In the genomic region with DNA sequence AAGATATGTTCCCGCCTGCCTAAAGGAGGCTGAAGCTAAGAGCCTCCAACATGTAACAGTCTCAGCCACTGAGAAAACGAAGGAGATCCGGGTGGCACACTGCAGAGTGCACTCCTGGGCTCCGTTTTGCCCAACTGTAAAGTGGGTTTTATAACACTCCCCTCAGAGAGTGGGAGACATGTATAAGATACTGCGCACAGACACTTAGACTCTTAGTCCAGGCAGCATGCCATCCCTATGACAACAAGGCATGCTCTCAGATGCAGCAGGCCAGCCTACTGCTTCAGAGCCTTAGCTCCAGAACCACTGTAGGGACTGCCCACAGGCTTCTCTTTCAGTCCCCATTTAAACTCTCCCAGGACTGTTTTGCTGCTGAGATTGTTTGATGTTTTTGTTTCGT, we compare ENCODE assay signal across 26 mouse cellular contexts. TPM values are rescaled to one million over a fixed set of nuclear protein-coding genes. Genes with fewer than 3 reads are reported as not detected.
DNase-seq lines count a peak whose midpoint lies in the region; ATAC-seq and TF ChIP-seq lines count a peak whose summit lies in the region.
"Had no signal": no experiment of that assay in that cellular context is flagged by ENCODE, and none has a peak within 500 bp of the region (broad histone marks: within the 10 kb centered on the region; RNA-seq: fewer than 3 reads in every experiment).

No protein-coding gene starts in this region.

- WGBS in forebrain, postnatal 0 days, result 78% methylated on average over 6 of the region's 6 CpGs
- 82% methylated on average over 6 of the region's 6 CpGs for WGBS in forebrain, embryonic 11.5 days
- WGBS in neural tube, embryonic 13.5 days, result 84% methylated on average over 6 of the region's 6 CpGs

- H3K27me3 ChIP-seq in forebrain, postnatal 0 days (ENCODE audit: insufficient read depth, low read length), result no peaks in the 10 kb centered on the region
- no peaks in the 10 kb centered on the region for H3K27me3 ChIP-seq in forebrain, embryonic 11.5 days (ENCODE audit: control insufficient read depth, insufficient read depth, low read length)
- H3K27me3 ChIP-seq in neural tube, embryonic 13.5 days, result no peaks in the 10 kb centered on the region
- H3K27me3 ChIP-seq: embryonic facial prominence, embryonic 12.5 days; Patski had no signal

- intact Hi-C loops in left cerebral cortex, adult 2 months (cut with DNase I), result no loop called here
- intact Hi-C loops in left cerebral cortex, postnatal 4 days (cut with DNase I), result no loop called here

- no peak overlapping the region for H3K9ac ChIP-seq in forebrain, postnatal 0 days
- no peak overlapping the region for H3K9ac ChIP-seq in forebrain, embryonic 11.5 days (ENCODE audit: low read length)
- H3K9ac ChIP-seq in neural tube, embryonic 13.5 days, result 0 out of 2 replicates have a peak overlapping the region, but pooled peaks have one; percentile 8
- H3K9ac ChIP-seq: embryonic facial prominence, embryonic 12.5 days; heart, embryonic 15.5 days had no signal

- DNase-seq in forebrain, postnatal 0 days, result no peak
- no peak for DNase-seq in forebrain, embryonic 11.5 days (ENCODE audit: low spot score)
- DNase-seq in left cerebral cortex, adult 2 months (ENCODE audit: extremely low spot score in 1 of 2, low spot score in 2 of 2), result no peak
- no peak for DNase-seq in left cerebral cortex, postnatal 4 days
- no peak for DNase-seq in neural tube, embryonic 10.5 days (ENCODE audit: extremely low spot score, low spot score)
- no peak for DNase-seq in embryo, embryonic 9.5 days (ENCODE audit: extremely low spot score)
- DNase-seq: adrenal gland, postnatal 14 days; cerebellum, adult 2 months; cerebellum, postnatal 10 days; gastrocnemius, postnatal 14 days; heart, adult 2 months; heart, postnatal 14 days had no signal

- no peak for TF ChIP-seq CTCF in forebrain, postnatal 0 days (IDR thresholded peaks at IDR 0.05; ENCODE audit: low read depth)
- no peak for TF ChIP-seq CTCF in left cerebral cortex, adult 2 months (IDR thresholded peaks at IDR 0.05)

- no peak overlapping the region for H3K4me2 ChIP-seq in forebrain, postnatal 0 days (ENCODE audit: low read depth)
- H3K4me2 ChIP-seq in forebrain, embryonic 11.5 days (ENCODE audit: low read depth, low read length, severe bottlenecking), result no peak overlapping the region
- no peak overlapping the region for H3K4me2 ChIP-seq in neural tube, embryonic 13.5 days
- H3K4me2 ChIP-seq: embryonic facial prominence, embryonic 12.5 days; heart, embryonic 11.5 days; heart, embryonic 15.5 days; hindbrain, embryonic 14.5 days had no signal

- H3K4me1 ChIP-seq in forebrain, postnatal 0 days (ENCODE audit: insufficient read depth), result no peaks in the 10 kb centered on the region
- H3K4me1 ChIP-seq in forebrain, embryonic 11.5 days (replicated peaks; ENCODE audit: control insufficient read depth, insufficient read depth, low read length), result peaks cover 3% of the 10 kb centered on the region; the same call in 1 of the 2 replicates
- peaks cover 17% of the 10 kb centered on the region for H3K4me1 ChIP-seq in neural tube, embryonic 13.5 days (replicated peaks)

- no peaks in the 10 kb centered on the region for H3K36me3 ChIP-seq in forebrain, postnatal 0 days (ENCODE audit: insufficient read depth)
- no peaks in the 10 kb centered on the region for H3K36me3 ChIP-seq in forebrain, embryonic 11.5 days (ENCODE audit: control insufficient read depth, insufficient read depth, low read length)
- no peaks in the 10 kb centered on the region for H3K36me3 ChIP-seq in neural tube, embryonic 13.5 days
- H3K36me3 ChIP-seq: embryonic facial prominence, embryonic 12.5 days; heart, embryonic 15.5 days had no signal

- no peak for ATAC-seq in forebrain, postnatal 0 days
- no peak for ATAC-seq in forebrain, embryonic 11.5 days (replicated peaks; ENCODE audit: low FRiP score)
- ATAC-seq in neural tube, embryonic 13.5 days (ENCODE audit: low read depth), result no peak
- ATAC-seq: activated CD4-positive, CD25-positive, alpha-beta regulatory T cell, adult 4 months; forebrain, embryonic 14.5 days; Patski had no signal

- H3K27ac ChIP-seq in forebrain, postnatal 0 days (ENCODE audit: low read depth, low read length), result peak overlapping the region; percentile 22; the same call in 1 of the 2 replicates
- no peak overlapping the region for H3K27ac ChIP-seq in forebrain, embryonic 11.5 days (ENCODE audit: low read depth, low read length)
- H3K27ac ChIP-seq in left cerebral cortex, adult 2 months, result peak overlapping the region; percentile 47; the same call in 1 of the 2 replicates
- H3K27ac ChIP-seq in neural tube, embryonic 13.5 days (replicated peaks), result no peak overlapping the region
- H3K27ac ChIP-seq: embryonic facial prominence, embryonic 12.5 days; heart, adult 2 months; heart, embryonic 15.5 days; hindbrain, embryonic 14.5 days had no signal

- H3K9me3 ChIP-seq in forebrain, postnatal 0 days (ENCODE audit: low read length), result no peaks in the 10 kb centered on the region
- no peaks in the 10 kb centered on the region for H3K9me3 ChIP-seq in forebrain, embryonic 11.5 days (ENCODE audit: control insufficient read depth, low read length)
- H3K9me3 ChIP-seq in neural tube, embryonic 13.5 days, result no peaks in the 10 kb centered on the region
- H3K9me3 ChIP-seq: embryonic facial prominence, embryonic 12.5 days; heart, embryonic 15.5 days had no signal

- H3K4me3 ChIP-seq in forebrain, postnatal 0 days (ENCODE audit: low read depth, low read length), result no peak overlapping the region
- H3K4me3 ChIP-seq in forebrain, embryonic 11.5 days (ENCODE audit: low read depth, low read length), result no peak overlapping the region
- H3K4me3 ChIP-seq in left cerebral cortex, adult 2 months, result no peak overlapping the region
- no peak overlapping the region for H3K4me3 ChIP-seq in neural tube, embryonic 13.5 days
- H3K4me3 ChIP-seq: embryonic facial prominence, embryonic 12.5 days; heart, adult 2 months; heart, embryonic 15.5 days had no signal

RNA-seq across cellular contexts. Expression of a gene that starts 9.4 kb away (rescaled TPM):
- total RNA-seq in forebrain, postnatal 0 days (2014; rRNA removed), result not detected in 2 replicates
- polyA plus RNA-seq in forebrain, postnatal 0 days (2015; fragmentation: Nextera tagmentation; extraction: Ambion mirVana), result not detected in 2 replicates
- polyA plus RNA-seq in forebrain, embryonic 11.5 days (2014; fragmentation: Nextera tagmentation; extraction: Ambion mirVana), result not detected in 2 replicates
- not detected for total RNA-seq in left cerebral cortex, adult 2 months (2021)
- not detected for total RNA-seq in left cerebral cortex, postnatal 4 days (2021)
- not detected in 2 replicates for polyA plus RNA-seq in neural tube, embryonic 13.5 days (2015; fragmentation: Nextera tagmentation; extraction: Ambion mirVana)
- total RNA-seq: adrenal gland, adult 18-20 months; adrenal gland, postnatal 14 days; gastrocnemius, adult 18-20 months; gastrocnemius, postnatal 14 days; heart, adult 2 months; heart, postnatal 14 days; hematopoietic stem cell, adult 5-6 weeks; MEL had no signal
- polyA plus RNA-seq: activated CD4-positive, CD25-positive, alpha-beta regulatory T cell, adult 4 months; C2C12; cerebellum, adult 2 months; embryonic facial prominence, embryonic 12.5 days; forebrain, embryonic 14.5 days; frontal cortex, adult 2 months; heart, embryonic 11.5 days; heart, embryonic 15.5 days; hindbrain, embryonic 14.5 days; Patski had no signal

RNA-seq across cellular contexts. Expression of a gene that starts 12.2 kb away (rescaled TPM):
- total RNA-seq in forebrain, postnatal 0 days (2014; rRNA removed), result 0.86 and 1.0 TPM in 2 replicates
- 0.48 and 1.0 TPM in 2 replicates for polyA plus RNA-seq in forebrain, postnatal 0 days (2015; fragmentation: Nextera tagmentation; extraction: Ambion mirVana)
- 0.36 and 0.43 TPM in 2 replicates for polyA plus RNA-seq in forebrain, embryonic 11.5 days (2014; fragmentation: Nextera tagmentation; extraction: Ambion mirVana)
- total RNA-seq in left cerebral cortex, adult 2 months (2021), result under 1 TPM; 0.68 to 0.91 TPM
- total RNA-seq in left cerebral cortex, postnatal 4 days (2021), result 1 to 10 TPM; 2.2 to 3.6 TPM
- polyA plus RNA-seq in neural tube, embryonic 13.5 days (2015; fragmentation: Nextera tagmentation; extraction: Ambion mirVana), result 2.9 and 3.4 TPM in 2 replicates
- total RNA-seq: hematopoietic stem cell, adult 5-6 weeks had no signal
- polyA plus RNA-seq: activated CD4-positive, CD25-positive, alpha-beta regulatory T cell, adult 4 months had no signal

RNA-seq across cellular contexts. Expression of a gene that starts 16.6 kb away (rescaled TPM):
- total RNA-seq in forebrain, postnatal 0 days (2014; rRNA removed), result 228 and 329 TPM in 2 replicates
- polyA plus RNA-seq in forebrain, postnatal 0 days (2015; fragmentation: Nextera tagmentation; extraction: Ambion mirVana), result 194 and 197 TPM in 2 replicates
- polyA plus RNA-seq in forebrain, embryonic 11.5 days (2014; fragmentation: Nextera tagmentation; extraction: Ambion mirVana), result 7.4 and 8.0 TPM in 2 replicates
- total RNA-seq in left cerebral cortex, adult 2 months (2021), result 100 to 1,000 TPM; 330 to 356 TPM
- 100 to 1,000 TPM; 333 to 354 TPM for total RNA-seq in left cerebral cortex, postnatal 4 days (2021)
- polyA plus RNA-seq in neural tube, embryonic 13.5 days (2015; fragmentation: Nextera tagmentation; extraction: Ambion mirVana), result 11.4 and 12.8 TPM in 2 replicates
- total RNA-seq: heart, adult 2 months had no signal
- polyA plus RNA-seq: activated CD4-positive, CD25-positive, alpha-beta regulatory T cell, adult 4 months had no signal

RNA-seq across cellular contexts. Expression of a gene that starts 30.9 kb away (rescaled TPM):
- 18.9 and 22.2 TPM in 2 replicates for total RNA-seq in forebrain, postnatal 0 days (2014; rRNA removed)
- polyA plus RNA-seq in forebrain, postnatal 0 days (2015; fragmentation: Nextera tagmentation; extraction: Ambion mirVana), result 17.4 and 18.1 TPM in 2 replicates
- polyA plus RNA-seq in forebrain, embryonic 11.5 days (2014; fragmentation: Nextera tagmentation; extraction: Ambion mirVana), result 14.7 and 14.9 TPM in 2 replicates
- 10 to 100 TPM; 24.3 to 26.7 TPM for total RNA-seq in left cerebral cortex, adult 2 months (2021)
- 10 to 100 TPM; 15.2 to 16.1 TPM for total RNA-seq in left cerebral cortex, postnatal 4 days (2021)
- 25.6 and 26.6 TPM in 2 replicates for polyA plus RNA-seq in neural tube, embryonic 13.5 days (2015; fragmentation: Nextera tagmentation; extraction: Ambion mirVana)

RNA-seq across cellular contexts. Expression of a gene that starts 31.1 kb away (rescaled TPM):
- total RNA-seq in forebrain, postnatal 0 days (2014; rRNA removed), result 11.0 and 15.7 TPM in 2 replicates
- polyA plus RNA-seq in forebrain, postnatal 0 days (2015; fragmentation: Nextera tagmentation; extraction: Ambion mirVana), result 11.2 TPM in 2 replicates
- 38.2 and 39.7 TPM in 2 replicates for polyA plus RNA-seq in forebrain, embryonic 11.5 days (2014; fragmentation: Nextera tagmentation; extraction: Ambion mirVana)
- total RNA-seq in left cerebral cortex, adult 2 months (2021), result 10 to 100 TPM in 1 of 2 experiments, 1 to 10 TPM in 1; 9.5 to 10.9 TPM
- total RNA-seq in left cerebral cortex, postnatal 4 days (2021), result 10 to 100 TPM; 21.2 to 21.3 TPM
- polyA plus RNA-seq in neural tube, embryonic 13.5 days (2015; fragmentation: Nextera tagmentation; extraction: Ambion mirVana), result 6.7 and 8.7 TPM in 2 replicates

Comparison
In these comparisons a context has a peak if more than half of its experiments do, and no peak if none do; other contexts are left out.
1. H3K27ac ChIP-seq: peak in forebrain, postnatal 0 days (single experiment) and left cerebral cortex, adult 2 months (single experiment); none in forebrain, embryonic 11.5 days (single experiment) and neural tube, embryonic 13.5 days (single experiment).